Mouse (Mus musculus) embryonic fibroblast, embryonic 13.5 days (primary cell): Measurements from ENCODE around the gene Klk11. TPM values are rescaled to one million over a fixed set of nuclear protein-coding genes. Genes with fewer than 3 reads are reported as not detected.

Source experiments
- H3K27ac ChIP-seq: 2 replicates; pipeline ENCODE4 v1.5.1; 2012; ENCODE audit warnings: low read length, control low read depth, inconsistent platforms; ENCODE audit not compliant: insufficient read depth
- H3K4me1 ChIP-seq: 2 replicates; pipeline ENCODE4 v1.6.1; 2011; ENCODE audit warnings: low read length; ENCODE audit not compliant: control insufficient read depth, insufficient read depth
- H3K4me3 ChIP-seq: 2 replicates; pipeline ENCODE4 v1.5.1; 2011; ENCODE audit warnings: mild to moderate bottlenecking, control low read depth, low read length; ENCODE audit not compliant: insufficient read depth
- CTCF ChIP-seq: IDR thresholded peaks from 2 replicates; pipeline ENCODE4 v1.5.1; 2011; ENCODE audit warnings: mild to moderate bottlenecking, control low read depth, low read length, moderate library complexity, borderline replicate concordance; ENCODE audit not compliant: insufficient read depth
- POLR2A ChIP-seq: IDR thresholded peaks from 2 replicates; pipeline ENCODE4 v1.6.1; 2011; ENCODE audit warnings: low read depth, mild to moderate bottlenecking, control low read depth, low read length, moderate library complexity
- polyA plus RNA-seq: library from polyadenylated mRNA; stranded (reverse); fragments of >200 nt; gene quantifications from 2 replicates; pipeline ENCODE4 v1.2.4, GENCODE M21; 2011; ENCODE audit warnings: low read depth; ENCODE audit not compliant: missing spikeins, insufficient read length

Gene Klk11
- polyA plus RNA-seq, 1 experiment = not detected

GRCm38 (mm10) chr7:43776506-43776905, 2.1 kb downstream of the Klk11 start:
- TF ChIP-seq CTCF (no peak), POLR2A (no peak)
- Histone ChIP-seq H3K4me3 (no peak overlapping the region), H3K27ac (no peak overlapping the region), H3K4me1 (peaks cover 8% of the 10 kb centered on the region)

GRCm38 (mm10) chr7:43777423-43777822, 3.0 kb downstream of the Klk11 start:
- TF ChIP-seq POLR2A (no peak), CTCF (no peak)
- Histone ChIP-seq H3K27ac (no peak overlapping the region), H3K4me1 (peaks cover 8% of the 10 kb centered on the region), H3K4me3 (no peak overlapping the region)

GRCm38 (mm10) chr7:43778176-43778970, 4.0 kb downstream of the Klk11 start:
- no peak overlapping the region for H3K4me3 ChIP-seq
- TF ChIP-seq POLR2A (no peak), CTCF (no peak)
- H3K27ac ChIP-seq = no peak overlapping the region
- peaks cover 8% of the 10 kb centered on the region for H3K4me1 ChIP-seq

GRCm38 (mm10) chr7:43780241-43780640, 5.8 kb downstream of the Klk11 start:
- Histone ChIP-seq H3K4me1 (peaks cover 8% of the 10 kb centered on the region), H3K4me3 (no peak overlapping the region), H3K27ac (no peak overlapping the region)
- TF ChIP-seq POLR2A (no peak), CTCF (no peak)

- Histone ChIP-seq H3K4me1 (peaks cover 8% of the 10 kb centered on the region), H3K27ac (no peak within 1 kb of the TSS), H3K4me3 (no peak within 1 kb of the TSS)
- TF ChIP-seq CTCF = no peak
- no peak for TF ChIP-seq POLR2A
Observed at GRCm38 (mm10) chr7:43780746-43781145, 6.3 kb downstream of the Klk11 start, which contains the start of gene Klk10. Klk10 (plus strand) TSS chr7:43781035.

GRCm38 (mm10) chr7:43781541-43781940, 7.1 kb downstream of the Klk11 start:
- Histone ChIP-seq H3K27ac (no peak overlapping the region), H3K4me3 (no peak overlapping the region), H3K4me1 (peaks cover 8% of the 10 kb centered on the region)
- TF ChIP-seq POLR2A = no peak
- no peak for TF ChIP-seq CTCF

GRCm38 (mm10) chr7:43782275-43783265, 8.2 kb downstream of the Klk11 start:
- TF ChIP-seq CTCF (peak; percentile 71; the same call in 1 of the 2 replicates), POLR2A (no peak)
- Histone ChIP-seq H3K27ac (no peak overlapping the region), H3K4me3 (no peak overlapping the region), H3K4me1 (peaks cover 11% of the 10 kb centered on the region)

- H3K4me3 ChIP-seq = no peak overlapping the region
Observed at GRCm38 (mm10) chr7:43785286-43785685, 10.9 kb downstream of the Klk11 start.

GRCm38 (mm10) chr7:43788096-43788495, 13.7 kb downstream of the Klk11 start:
- H3K27ac ChIP-seq = peak overlapping the region; percentile 91
- no peak for TF ChIP-seq CTCF
- TF ChIP-seq POLR2A = no peak
- peaks cover 4% of the 10 kb centered on the region for H3K4me1 ChIP-seq
- H3K4me3 ChIP-seq = no peak overlapping the region

More at GRCm38 (mm10) chr7:43785286-43785685, 10.9 kb downstream of the Klk11 start:
- H3K27ac ChIP-seq = no peak overlapping the region
- TF ChIP-seq CTCF (peak; percentile 15; the same call in 1 of the 2 replicates), POLR2A (no peak)
- peaks cover 7% of the 10 kb centered on the region for H3K4me1 ChIP-seq

- TF ChIP-seq POLR2A = no peak
- no peak overlapping the region for H3K4me3 ChIP-seq
- peak overlapping the region; percentile 80 for H3K27ac ChIP-seq
- peaks cover 4% of the 10 kb centered on the region for H3K4me1 ChIP-seq
Observed at GRCm38 (mm10) chr7:43789295-43789694, 14.9 kb downstream of the Klk11 start.

GRCm38 (mm10) chr7:43791591-43791990, 17.2 kb downstream of the Klk11 start, which contains the start of gene Klk9:
Klk9 (plus strand) TSS chr7:43791891.
- Histone ChIP-seq H3K4me3 (no peak within 1 kb of the TSS), H3K4me1 (peaks cover 4% of the 10 kb centered on the region), H3K27ac (no peak within 1 kb of the TSS)
- no peak for TF ChIP-seq POLR2A
- no peak for TF ChIP-seq CTCF
